21 mouse cellular contexts compared by ENCODE assay signal in genomic region chr15:97167116-97167515, GRCm38 (mm10).
"Had no signal": no experiment of that assay in that cellular context is flagged by ENCODE, and none has a peak within 500 bp of the region (broad histone marks: within the 10 kb centered on the region; RNA-seq: fewer than 3 reads in every experiment).

No protein-coding gene starts in this region.

- H3K27me3 ChIP-seq: kidney, embryonic 15.5 days; limb, embryonic 12.5 days; limb, embryonic 15.5 days; liver, embryonic 13.5 days; midbrain, embryonic 15.5 days; neural tube, embryonic 13.5 days; stomach, embryonic 15.5 days had no signal

- ATAC-seq: midbrain, embryonic 15.5 days had no signal

- H3K4me1 ChIP-seq: limb, embryonic 12.5 days; limb, embryonic 15.5 days; midbrain, embryonic 15.5 days; neural tube, embryonic 13.5 days had no signal

- H3K9ac ChIP-seq: kidney, embryonic 15.5 days; limb, embryonic 12.5 days; limb, embryonic 15.5 days; liver, embryonic 13.5 days; midbrain, embryonic 15.5 days; neural tube, embryonic 13.5 days; stomach, embryonic 15.5 days had no signal

- H3K36me3 ChIP-seq: kidney, embryonic 15.5 days; limb, embryonic 12.5 days; limb, embryonic 15.5 days; liver, embryonic 13.5 days; midbrain, embryonic 15.5 days; neural tube, embryonic 13.5 days; stomach, embryonic 15.5 days had no signal

- DNase-seq: kidney, adult 11 months; kidney, adult 8-10 months; kidney, postnatal 10 days; kidney, postnatal 36 days; left cerebral cortex, postnatal 4 days; liver, embryonic 13.5 days; lung, adult 2 months; lung, postnatal 14 days; lung, postnatal 4 days; retina, postnatal 1 day; right cerebral cortex, postnatal 25 days; spleen, adult 18-20 months; thymus, postnatal 25 days had no signal

- H3K9me3 ChIP-seq: kidney, embryonic 15.5 days; limb, embryonic 12.5 days; limb, embryonic 15.5 days; liver, embryonic 13.5 days; midbrain, embryonic 15.5 days; neural tube, embryonic 13.5 days; stomach, embryonic 15.5 days had no signal

- H3K4me2 ChIP-seq: kidney, embryonic 15.5 days; limb, embryonic 12.5 days; limb, embryonic 15.5 days; liver, embryonic 13.5 days; midbrain, embryonic 11.5 days; midbrain, embryonic 15.5 days; neural tube, embryonic 13.5 days; stomach, embryonic 15.5 days had no signal

- H3K27ac ChIP-seq: kidney, embryonic 15.5 days; limb, embryonic 12.5 days; limb, embryonic 15.5 days; liver, embryonic 13.5 days; midbrain, embryonic 15.5 days; neural tube, embryonic 13.5 days; stomach, embryonic 15.5 days had no signal

- H3K4me3 ChIP-seq: kidney, embryonic 15.5 days; limb, embryonic 12.5 days; limb, embryonic 15.5 days; liver, embryonic 13.5 days; midbrain, embryonic 15.5 days; myocyte; neural tube, embryonic 13.5 days; stomach, embryonic 15.5 days had no signal
